In genomic region chr1:153893746-153894145, GRCm38 (mm10) we compare ENCODE assay signal across 30 mouse cellular contexts. TPM values are rescaled to one million over a fixed set of nuclear protein-coding genes. Genes with fewer than 3 reads are reported as not detected.
DNase-seq lines count a peak whose midpoint lies in the region; ATAC-seq lines count a peak whose summit lies in the region.
"Had no signal": no experiment of that assay in that cellular context is flagged by ENCODE, and none has a peak within 500 bp of the region (broad histone marks: within the 10 kb centered on the region; RNA-seq: fewer than 3 reads in every experiment).

No protein-coding gene starts in this region.

- 0 out of 2 replicates have a peak, but pooled peaks cover 2% of the 10 kb centered on the region for H3K4me1 ChIP-seq in midbrain, embryonic 11.5 days (ENCODE audit: control insufficient read depth, insufficient read depth, low read length)
- peaks cover 5% of the 10 kb centered on the region for H3K4me1 ChIP-seq in midbrain, embryonic 15.5 days
- no peaks in the 10 kb centered on the region for H3K4me1 ChIP-seq in brown adipose tissue, adult 24 weeks (ENCODE audit: control insufficient read depth, insufficient read depth, insufficient read length, low read length)

- H3K27ac ChIP-seq in midbrain, embryonic 11.5 days (ENCODE audit: low read depth, low read length) = no peak overlapping the region
- H3K27ac ChIP-seq in midbrain, embryonic 15.5 days = no peak overlapping the region
- H3K27ac ChIP-seq in brown adipose tissue, adult 24 weeks (replicated peaks; ENCODE audit: low read depth, low read length) = peak overlapping the region; percentile 80

- ATAC-seq in midbrain, embryonic 11.5 days (ENCODE audit: low FRiP score) = no peak
- no peak for ATAC-seq in midbrain, embryonic 15.5 days (replicated peaks)
- ATAC-seq: activated CD4-positive, CD25-positive, alpha-beta regulatory T cell, adult 4 months; CD4-positive, CD25-positive, alpha-beta regulatory T cell, adult 4 months; Patski had no signal

- H3K9ac ChIP-seq in midbrain, embryonic 11.5 days (ENCODE audit: low read length) = no peak overlapping the region
- no peak overlapping the region for H3K9ac ChIP-seq in midbrain, embryonic 15.5 days

- H3K9me3 ChIP-seq in midbrain, embryonic 11.5 days (ENCODE audit: control insufficient read depth, low read length) = no peaks in the 10 kb centered on the region
- H3K9me3 ChIP-seq in midbrain, embryonic 15.5 days = no peaks in the 10 kb centered on the region
- H3K9me3 ChIP-seq: G1E had no signal

- no peaks in the 10 kb centered on the region for H3K36me3 ChIP-seq in midbrain, embryonic 11.5 days (ENCODE audit: control insufficient read depth, insufficient read depth, low read length)
- no peaks in the 10 kb centered on the region for H3K36me3 ChIP-seq in midbrain, embryonic 15.5 days (replicated peaks)
- H3K36me3 ChIP-seq: G1E had no signal

- WGBS in midbrain, embryonic 11.5 days = 67% methylated on average over 2 of the region's 2 CpGs
- WGBS in midbrain, embryonic 15.5 days = 80% methylated on average over 2 of the region's 2 CpGs

- H3K27me3 ChIP-seq in midbrain, embryonic 11.5 days (ENCODE audit: control insufficient read depth, insufficient read depth, low read length) = no peaks in the 10 kb centered on the region
- no peaks in the 10 kb centered on the region for H3K27me3 ChIP-seq in midbrain, embryonic 15.5 days (replicated peaks)

- H3K4me3 ChIP-seq in midbrain, embryonic 11.5 days (ENCODE audit: low read depth, low read length) = no peak overlapping the region
- no peak overlapping the region for H3K4me3 ChIP-seq in midbrain, embryonic 15.5 days
- H3K4me3 ChIP-seq in brown adipose tissue, adult 24 weeks (ENCODE audit: insufficient read depth, low read depth, low read length) = no peak overlapping the region

- DNase-seq in heart, adult 11 months = peak; percentile 91
- DNase-seq in heart, adult 9 months (ENCODE audit: low spot score in 2 of 2) = no peak
- DNase-seq in midbrain, embryonic 11.5 days (ENCODE audit: low spot score, missing footprints) = peak; percentile 76
- DNase-seq in adipocyte (ENCODE audit: low spot score) = peak; percentile 70
- no peak for DNase-seq in adrenal gland, postnatal 14 days
- DNase-seq in urinary bladder, adult 18-20 months (ENCODE audit: low spot score in 2 of 2) = no peak
- DNase-seq: adrenal gland, adult 2 months; adrenal gland, adult 8-10 months; adrenal gland, postnatal 10 days; adrenal gland, postnatal 25 days; adrenal gland, postnatal 36 days; B cell, adult 2 months; cerebellum, adult 11 months; cerebellum, adult 11-12 months; cerebellum, adult 18-20 months; cerebellum, adult 2 months; cerebellum, adult 8-10 months had no signal

- H3K4me2 ChIP-seq in midbrain, embryonic 11.5 days = no peak overlapping the region
- no peak overlapping the region for H3K4me2 ChIP-seq in midbrain, embryonic 15.5 days

RNA-seq across cellular contexts. Expression of gene Teddm1a, which starts 2.2 kb away (rescaled TPM):
- polyA plus RNA-seq in midbrain, embryonic 11.5 days (2014; fragmentation: Nextera tagmentation; extraction: Ambion mirVana) = not detected in 2 replicates
- not detected in 2 replicates for polyA plus RNA-seq in midbrain, embryonic 15.5 days (2015; fragmentation: Nextera tagmentation; extraction: Ambion mirVana)
- polyA plus RNA-seq in brown adipose tissue, adult 24 weeks (2012; ENCODE audit: insufficient read depth, insufficient read length, missing spikeins) = not detected in 2 replicates
- not detected in 2 replicates for total RNA-seq in adrenal gland, postnatal 14 days (2021)
- total RNA-seq: adrenal gland, adult 18-20 months; adrenal gland, adult 2 months; adrenal gland, adult 8-10 months; adrenal gland, postnatal 10 days; adrenal gland, postnatal 25 days; adrenal gland, postnatal 36 days; adrenal gland, postnatal 4 days; CH12.LX; ES-E14; MEL had no signal
- polyA plus RNA-seq: adrenal gland, adult 2 months; brain, embryonic 14.5 days; C2C12; cerebellum, adult 2 months; G1E; Patski had no signal

RNA-seq across cellular contexts. Expression of gene Glul, which starts 6.0 kb away (rescaled TPM):
- 121 and 130 TPM in 2 replicates for polyA plus RNA-seq in midbrain, embryonic 11.5 days (2014; fragmentation: Nextera tagmentation; extraction: Ambion mirVana)
- polyA plus RNA-seq in midbrain, embryonic 15.5 days (2015; fragmentation: Nextera tagmentation; extraction: Ambion mirVana) = 174 and 190 TPM in 2 replicates
- polyA plus RNA-seq in brown adipose tissue, adult 24 weeks (2012; ENCODE audit: insufficient read depth, insufficient read length, missing spikeins) = 924 and 1,059 TPM in 2 replicates
- 950 and 1,478 TPM in 2 replicates for total RNA-seq in adrenal gland, postnatal 14 days (2021)

RNA-seq across cellular contexts. Expression of gene Teddm2, which starts 6.3 kb away (rescaled TPM):
- polyA plus RNA-seq in midbrain, embryonic 11.5 days (2014; fragmentation: Nextera tagmentation; extraction: Ambion mirVana) = 0.43 and 0.48 TPM in 2 replicates
- 1.4 and 1.7 TPM in 2 replicates for polyA plus RNA-seq in midbrain, embryonic 15.5 days (2015; fragmentation: Nextera tagmentation; extraction: Ambion mirVana)
- polyA plus RNA-seq in brown adipose tissue, adult 24 weeks (2012; ENCODE audit: insufficient read depth, insufficient read length, missing spikeins) = 0.58 TPM in 1 of 2 replicates, not detected in the other
- total RNA-seq in adrenal gland, postnatal 14 days (2021) = 0.26 and 0.53 TPM in 2 replicates

RNA-seq across cellular contexts. Expression of gene Teddm1b, which starts 19.6 kb away (rescaled TPM):
- polyA plus RNA-seq in midbrain, embryonic 11.5 days (2014; fragmentation: Nextera tagmentation; extraction: Ambion mirVana) = 0.77 and 0.79 TPM in 2 replicates
- 0.65 and 0.69 TPM in 2 replicates for polyA plus RNA-seq in midbrain, embryonic 15.5 days (2015; fragmentation: Nextera tagmentation; extraction: Ambion mirVana)
- not detected in 2 replicates for polyA plus RNA-seq in brown adipose tissue, adult 24 weeks (2012; ENCODE audit: insufficient read depth, insufficient read length, missing spikeins)
- not detected in 2 replicates for total RNA-seq in adrenal gland, postnatal 14 days (2021)
- total RNA-seq: adrenal gland, adult 18-20 months; adrenal gland, adult 2 months; adrenal gland, postnatal 10 days; adrenal gland, postnatal 25 days; adrenal gland, postnatal 36 days; adrenal gland, postnatal 4 days; CH12.LX; MEL had no signal
- polyA plus RNA-seq: adrenal gland, adult 2 months; brain, embryonic 14.5 days; cerebellum, adult 2 months; G1E had no signal

RNA-seq across cellular contexts. Expression of gene Rgsl1, which starts 49.8 kb away (rescaled TPM):
- polyA plus RNA-seq in midbrain, embryonic 11.5 days (2014; fragmentation: Nextera tagmentation; extraction: Ambion mirVana) = not detected in 2 replicates
- 0.17 and 0.18 TPM in 2 replicates for polyA plus RNA-seq in midbrain, embryonic 15.5 days (2015; fragmentation: Nextera tagmentation; extraction: Ambion mirVana)
- 1.3 TPM in 1 of 2 replicates, not detected in the other for polyA plus RNA-seq in brown adipose tissue, adult 24 weeks (2012; ENCODE audit: insufficient read depth, insufficient read length, missing spikeins)
- total RNA-seq in adrenal gland, postnatal 14 days (2021) = 0.30 TPM in 1 of 2 replicates, not detected in the other
- total RNA-seq: CH12.LX, ES-E14, MEL had no signal
- polyA plus RNA-seq: activated CD4-positive, CD25-positive, alpha-beta regulatory T cell, adult 4 months; C2C12; G1E had no signal

Comparison
In these comparisons a context has a peak if more than half of its experiments do, and no peak if none do; other contexts are left out.
1. DNase-seq: peak in heart, adult 11 months (single experiment), midbrain, embryonic 11.5 days (single experiment) and adipocyte (single experiment); none in heart, adult 9 months (0 of 2), adrenal gland, postnatal 14 days (single experiment) and urinary bladder, adult 18-20 months (0 of 2).